Comparison of ENCODE assay signal across 20 mouse cellular contexts in genomic region chrX:157945121-157945520, GRCm38 (mm10).
"Had no signal": no experiment of that assay in that cellular context is flagged by ENCODE, and none has a peak within 500 bp of the region (broad histone marks: within the 10 kb centered on the region; RNA-seq: fewer than 3 reads in every experiment).

No protein-coding gene starts in this region.

- ATAC-seq: liver, postnatal 0 days; lung, postnatal 0 days; midbrain, embryonic 16.5 days had no signal

- H3K9ac ChIP-seq: limb, embryonic 12.5 days; limb, embryonic 15.5 days; liver, embryonic 14.5 days; liver, postnatal 0 days; lung, embryonic 14.5 days; midbrain, embryonic 12.5 days; neural tube, embryonic 13.5 days; stomach, embryonic 15.5 days had no signal

- H3K4me3 ChIP-seq: limb, embryonic 12.5 days; limb, embryonic 15.5 days; midbrain, embryonic 12.5 days; myocyte; neural tube, embryonic 13.5 days; stomach, embryonic 15.5 days had no signal

- DNase-seq: kidney, postnatal 10 days; kidney, postnatal 4 days; left cerebral cortex, postnatal 4 days; liver, postnatal 0 days; lung, embryonic 14.5 days; retina, postnatal 1 day; right cerebral cortex, postnatal 25 days; spleen, adult 18-20 months; thymus, postnatal 25 days had no signal

- H3K4me2 ChIP-seq: limb, embryonic 12.5 days; limb, embryonic 15.5 days; liver, embryonic 11.5 days; lung, embryonic 14.5 days; midbrain, embryonic 12.5 days; neural tube, embryonic 13.5 days; stomach, embryonic 15.5 days had no signal

- H3K27ac ChIP-seq: limb, embryonic 12.5 days; limb, embryonic 15.5 days; liver, embryonic 14.5 days; macrophage; midbrain, embryonic 12.5 days; neural tube, embryonic 13.5 days; stomach, embryonic 15.5 days had no signal

- H3K9me3 ChIP-seq: limb, embryonic 12.5 days; limb, embryonic 15.5 days; midbrain, embryonic 12.5 days; neural tube, embryonic 13.5 days; stomach, embryonic 15.5 days had no signal

- H3K27me3 ChIP-seq: limb, embryonic 12.5 days; limb, embryonic 15.5 days; midbrain, embryonic 12.5 days; neural tube, embryonic 13.5 days; stomach, embryonic 15.5 days had no signal

- H3K36me3 ChIP-seq: limb, embryonic 12.5 days; limb, embryonic 15.5 days; midbrain, embryonic 12.5 days; neural tube, embryonic 13.5 days; stomach, embryonic 15.5 days had no signal

- H3K4me1 ChIP-seq: limb, embryonic 12.5 days; limb, embryonic 15.5 days; midbrain, embryonic 12.5 days; neural tube, embryonic 13.5 days; stomach, embryonic 15.5 days had no signal
